Mouse (Mus musculus) layer of hippocampus, postnatal 10 days (tissue): Measurements from ENCODE around the gene Zfp459. TPM values are rescaled to one million over a fixed set of nuclear protein-coding genes. Genes with fewer than 3 reads are reported as not detected.

Source experiments
- total RNA-seq, 2 experiments: library from RNA; stranded (reverse); gene quantifications; 2 replicates each; pipeline ENCODE4 v1.2.3; 2021

The Zfp459 gene
- total RNA-seq, 2 experiments from 2014 or later: 2.0 to 2.3 TPM

Other genes with a start within 250 kb of the Zfp459 start
- gene Rsl1, start 248.2 kb downstream of the Zfp459 start, total RNA-seq: 1 to 10 TPM; 5.6 to 7.1 TPM
- gene Zfp455, start 226.9 kb downstream of the Zfp459 start, total RNA-seq: 1 to 10 TPM; 2.6 to 2.8 TPM
- 10 to 100 TPM; 18.3 to 21.5 TPM for gene Zfp458, start 143.0 kb downstream of the Zfp459 start, total RNA-seq
- gene Zfp457, start 114.9 kb downstream of the Zfp459 start, total RNA-seq: 1 to 10 TPM; 5.3 TPM
- gene Zfp595, start 88.8 kb downstream of the Zfp459 start, total RNA-seq: 1 to 10 TPM; 2.6 to 3.2 TPM
- gene Gm28044, start 60.9 kb downstream of the Zfp459 start, total RNA-seq: 1 to 10 TPM; 1.1 to 1.2 TPM
- gene Zfp953, start 60.8 kb downstream of the Zfp459 start, total RNA-seq: under 1 TPM; 0.66 to 0.91 TPM
- gene Gm28041, start 45.7 kb downstream of the Zfp459 start, total RNA-seq: not detected
- under 1 TPM; 0.75 to 0.78 TPM for gene Zfp456, start 45.6 kb downstream of the Zfp459 start, total RNA-seq
- 1 to 10 TPM; 2.4 to 3.2 TPM for gene Zfp429, start 21.6 kb downstream of the Zfp459 start, total RNA-seq
- 10 to 100 TPM; 10.8 to 11.2 TPM for gene Zfp874a, start 30.2 kb upstream of the Zfp459 start, total RNA-seq
- 10 to 100 TPM; 13.7 to 15.7 TPM for gene Zfp874b, start 62.8 kb upstream of the Zfp459 start, total RNA-seq
- gene Zfp58, start 79.1 kb upstream of the Zfp459 start, total RNA-seq: 1 to 10 TPM; 5.8 to 8.0 TPM
- gene Gm26965, start 104.7 kb upstream of the Zfp459 start, total RNA-seq: under 1 TPM in 1 of 2 experiments, not detected in 1; 0.87 TPM
- 10 to 100 TPM; 21.8 to 24.5 TPM for gene Zfp87, start 104.8 kb upstream of the Zfp459 start, total RNA-seq
- gene Zfp748, start 132.4 kb upstream of the Zfp459 start, total RNA-seq: 1 to 10 TPM; 7.4 to 9.7 TPM
- 1 to 10 TPM; 8.6 to 9.0 TPM for gene Zfp729b, start 188.3 kb upstream of the Zfp459 start, total RNA-seq
- gene Gm49345, start 216.4 kb upstream of the Zfp459 start, total RNA-seq: 1 to 10 TPM in 1 of 2 experiments, not detected in 1; 1.4 TPM
- gene Zfp729a, start 216.4 kb upstream of the Zfp459 start, total RNA-seq: 1 to 10 TPM; 8.0 to 9.0 TPM